Mouse (Mus musculus) megakaryocyte, embryonic 14.5 days (primary cell): ENCODE measurements around the gene Mpc2.

ENCODE experiments used
- FLI1 ChIP-seq: IDR thresholded peaks from 2 replicates; pipeline ENCODE4 v1.6.1; 2012; ENCODE audit warnings: low read length, inconsistent platforms, mixed read lengths
- GATA1 ChIP-seq: IDR thresholded peaks from 3 replicates; pipeline ENCODE4 v1.6.1; 2012; ENCODE audit warnings: mixed read lengths, low read length, inconsistent platforms, borderline replicate concordance

- no peak for TF ChIP-seq GATA1
- TF ChIP-seq FLI1: no peak
These were observed 795 bp upstream of the Mpc2 start for GRCm38 (mm10) chr1:165459503-165460181.
